Comparison of ENCODE assay signal across 26 mouse cellular contexts in the genomic region with DNA sequence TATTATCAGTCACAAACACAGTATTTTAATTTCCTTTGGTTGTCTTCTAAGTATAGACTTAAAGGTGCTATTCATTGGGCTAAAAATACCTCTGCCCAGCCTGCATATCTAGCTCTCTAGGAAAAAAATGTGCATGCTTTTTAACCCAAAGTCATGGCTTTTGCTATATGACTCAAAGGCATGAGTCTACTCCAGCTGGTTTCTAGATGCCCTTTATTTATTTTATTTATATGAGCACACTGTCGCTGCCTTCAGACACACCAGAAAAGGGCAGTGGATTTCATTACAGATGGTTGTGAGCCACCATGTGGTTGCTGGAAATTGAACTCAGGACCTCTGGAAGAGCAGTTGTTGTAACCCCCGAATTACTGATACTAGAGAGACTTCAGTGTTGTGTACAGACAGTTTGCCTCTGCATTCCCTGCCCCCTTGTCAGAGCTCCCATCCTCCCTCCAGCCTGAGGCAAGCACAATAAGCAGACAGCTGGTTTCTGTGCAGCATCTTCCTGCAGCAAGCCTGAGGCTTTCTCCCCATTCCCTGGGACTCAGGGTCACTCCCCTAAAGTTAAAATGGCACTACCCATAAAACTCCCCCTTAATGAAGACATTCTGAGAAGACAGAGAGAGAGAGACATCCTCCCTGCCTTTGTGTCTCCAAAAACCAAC.
DNase-seq lines count a peak whose midpoint lies in the region; ATAC-seq and TF ChIP-seq lines count a peak whose summit lies in the region.
"Had no signal": no experiment of that assay in that cellular context is flagged by ENCODE, and none has a peak within 500 bp of the region (broad histone marks: within the 10 kb centered on the region; RNA-seq: fewer than 3 reads in every experiment).

No protein-coding gene starts in this region.

- ATAC-seq in midbrain, embryonic 11.5 days (ENCODE audit: low FRiP score): no peak
- ATAC-seq: forebrain, embryonic 16.5 days; hindbrain, postnatal 0 days; intestine, embryonic 15.5 days had no signal

- no peak for TF ChIP-seq POLR2A in ES-Bruce4 (IDR thresholded peaks at IDR 0.05; ENCODE audit: insufficient read depth, low read length)

- no peaks in the 10 kb centered on the region for H3K9me3 ChIP-seq in midbrain, embryonic 11.5 days (ENCODE audit: control insufficient read depth, low read length)
- H3K9me3 ChIP-seq in midbrain, embryonic 10.5 days (replicated peaks): no peaks in the 10 kb centered on the region
- H3K9me3 ChIP-seq in ES-Bruce4 (replicated peaks; ENCODE audit: control insufficient read depth, insufficient read depth, low read length, poor library complexity, severe bottlenecking): no peaks in the 10 kb centered on the region
- H3K9me3 ChIP-seq: heart, embryonic 10.5 days; heart, embryonic 15.5 days; hindbrain, embryonic 12.5 days; intestine, embryonic 15.5 days; limb, embryonic 13.5 days; lung, embryonic 15.5 days; midbrain, embryonic 12.5 days had no signal

- H3K36me3 ChIP-seq in midbrain, embryonic 11.5 days (ENCODE audit: control insufficient read depth, insufficient read depth, low read length): no peaks in the 10 kb centered on the region
- no peaks in the 10 kb centered on the region for H3K36me3 ChIP-seq in midbrain, embryonic 10.5 days
- H3K36me3 ChIP-seq in ES-Bruce4 (ENCODE audit: control insufficient read depth, insufficient read depth, low read length, poor library complexity, severe bottlenecking): no peaks in the 10 kb centered on the region
- H3K36me3 ChIP-seq: heart, embryonic 10.5 days; heart, embryonic 15.5 days; hindbrain, embryonic 12.5 days; intestine, embryonic 15.5 days; limb, embryonic 13.5 days; lung, embryonic 15.5 days; midbrain, embryonic 12.5 days had no signal

- no peak overlapping the region for H3K27ac ChIP-seq in midbrain, embryonic 11.5 days (ENCODE audit: low read depth, low read length)
- no peak overlapping the region for H3K27ac ChIP-seq in midbrain, embryonic 10.5 days (replicated peaks)
- H3K27ac ChIP-seq in ES-Bruce4 (ENCODE audit: insufficient read depth, low read length): no peak overlapping the region
- H3K27ac ChIP-seq: heart, embryonic 10.5 days; heart, embryonic 15.5 days; hindbrain, embryonic 12.5 days; hindbrain, postnatal 0 days; intestine, embryonic 15.5 days; left cerebral cortex, adult 2 months; limb, embryonic 13.5 days; lung, embryonic 15.5 days; midbrain, embryonic 12.5 days had no signal

- no peak overlapping the region for H3K4me2 ChIP-seq in midbrain, embryonic 11.5 days
- H3K4me2 ChIP-seq: heart, embryonic 15.5 days; hindbrain, embryonic 12.5 days; intestine, embryonic 15.5 days; limb, embryonic 13.5 days; liver, embryonic 11.5 days; lung, embryonic 15.5 days; midbrain, embryonic 12.5 days had no signal

- no peak overlapping the region for H3K9ac ChIP-seq in midbrain, embryonic 11.5 days (ENCODE audit: low read length)
- no peak overlapping the region for H3K9ac ChIP-seq in ES-Bruce4 (ENCODE audit: low read depth, poor library complexity, severe bottlenecking)
- H3K9ac ChIP-seq: heart, embryonic 15.5 days; hindbrain, embryonic 12.5 days; intestine, embryonic 15.5 days; limb, embryonic 13.5 days; lung, embryonic 15.5 days; midbrain, embryonic 12.5 days had no signal

- no peak for TF ChIP-seq CTCF in ES-Bruce4 (IDR thresholded peaks at IDR 0.05; ENCODE audit: low read depth, low read length)

- TF ChIP-seq EP300 in ES-Bruce4 (IDR thresholded peaks at IDR 0.05; ENCODE audit: insufficient read depth, low read depth, low read length): 0 out of 2 replicates have a peak, but pooled peaks have one; percentile 50

- DNase-seq in midbrain, embryonic 11.5 days (ENCODE audit: low spot score, missing footprints): peak; percentile 41
- DNase-seq in midbrain, embryonic 10.5 days (ENCODE audit: low spot score): no peak
- peak; percentile 29 for DNase-seq in brain, adult 2 months (ENCODE audit: low read depth, low spot score)
- DNase-seq in gastrocnemius, postnatal 4 days (ENCODE audit: low spot score in 2 of 2): no peak
- no peak for DNase-seq in urinary bladder, adult 2 months (ENCODE audit: low spot score)
- DNase-seq: adrenal gland, postnatal 36 days; cerebellum, adult 8-10 months; cerebellum, postnatal 25 days; gastrocnemius, postnatal 10 days; heart, postnatal 36 days; kidney, adult 8-10 months; kidney, postnatal 14 days; thymus, postnatal 4 days had no signal

- WGBS in midbrain, embryonic 11.5 days: 70% methylated on average over 2 of the region's 2 CpGs
- 75% methylated on average over 2 of the region's 2 CpGs for WGBS in midbrain, embryonic 10.5 days

- H3K4me3 ChIP-seq in midbrain, embryonic 11.5 days (ENCODE audit: low read depth, low read length): no peak overlapping the region
- no peak overlapping the region for H3K4me3 ChIP-seq in midbrain, embryonic 10.5 days
- H3K4me3 ChIP-seq in ES-Bruce4 (ENCODE audit: low read depth, low read length): no peak overlapping the region
- H3K4me3 ChIP-seq: erythroblast, embryonic 14.5 days; heart, embryonic 10.5 days; heart, embryonic 15.5 days; hindbrain, embryonic 12.5 days; intestine, embryonic 15.5 days; left cerebral cortex, adult 2 months; limb, embryonic 13.5 days; lung, embryonic 15.5 days; midbrain, embryonic 12.5 days had no signal

- H3K4me1 ChIP-seq in midbrain, embryonic 11.5 days (ENCODE audit: control insufficient read depth, insufficient read depth, low read length): no peaks in the 10 kb centered on the region
- no peaks in the 10 kb centered on the region for H3K4me1 ChIP-seq in midbrain, embryonic 10.5 days
- H3K4me1 ChIP-seq in ES-Bruce4 (ENCODE audit: control insufficient read depth, insufficient read depth, low read length): peaks cover 5% of the 10 kb centered on the region
- H3K4me1 ChIP-seq: hindbrain, embryonic 12.5 days; limb, embryonic 13.5 days; lung, embryonic 15.5 days; midbrain, embryonic 12.5 days had no signal

- H3K27me3 ChIP-seq in midbrain, embryonic 11.5 days (ENCODE audit: control insufficient read depth, insufficient read depth, low read length): no peaks in the 10 kb centered on the region
- H3K27me3 ChIP-seq in midbrain, embryonic 10.5 days (ENCODE audit: low read depth, poor library complexity, severe bottlenecking): no peaks in the 10 kb centered on the region
- no peaks in the 10 kb centered on the region for H3K27me3 ChIP-seq in ES-Bruce4 (ENCODE audit: control insufficient read depth, insufficient read depth, low read length, poor library complexity, severe bottlenecking)
- H3K27me3 ChIP-seq: heart, embryonic 15.5 days; hindbrain, embryonic 12.5 days; intestine, embryonic 15.5 days; limb, embryonic 13.5 days; lung, embryonic 15.5 days; midbrain, embryonic 12.5 days had no signal

Comparison
In these comparisons a context has a peak if more than half of its experiments do, and no peak if none do; other contexts are left out.
1. DNase-seq: peak in midbrain, embryonic 11.5 days (single experiment) and brain, adult 2 months (single experiment); none in midbrain, embryonic 10.5 days (single experiment), gastrocnemius, postnatal 4 days (0 of 2) and urinary bladder, adult 2 months (single experiment).